Mouse (Mus musculus): ENCODE results near the gene Mettl6. TPM values are rescaled to one million over a fixed set of nuclear protein-coding genes. Genes with fewer than 3 reads are reported as not detected.

Mettl6 gene
- total RNA-seq (2021) = 22.0 and 30.2 TPM in 2 replicates
- long read RNA-seq, experiment 1, transcript Mettl6-201 (6 exons, 3,946 nt) = major isoform, 15 of 39 reads
- long read RNA-seq, experiment 1, partial matches to known transcripts = 1 of 39 reads
- long read RNA-seq, experiment 1, other reads (novel, unspliced or antisense) = 19 of 39 reads
- long read RNA-seq, experiment 2, transcript Mettl6-201 (6 exons, 3,946 nt) = major isoform, 11 of 24 reads
- long read RNA-seq, experiment 2, partial matches to known transcripts = 6 of 24 reads
- long read RNA-seq, experiment 2, other reads (novel, unspliced or antisense) = 6 of 24 reads

GRCm38 (mm10) chr14:31494975-31495455 lies at the start of gene Mettl6:
TSS of gene Mettl6 (minus strand) at chr14:31495040.
- peak; percentile 96 for DNase-seq

GRCm38 (mm10) chr14:31543885-31544442 lies 49.1 kb upstream of the Mettl6 start:
- no peak for DNase-seq

- no peak for DNase-seq
Measured at GRCm38 (mm10) chr14:31537298-31537697, 42.5 kb upstream of the Mettl6 start.

- DNase-seq = no peak
Measured at GRCm38 (mm10) chr14:31532656-31533055, 37.8 kb upstream of the Mettl6 start.

- peak; percentile 67 for DNase-seq
Measured at GRCm38 (mm10) chr14:31531506-31532148, 36.8 kb upstream of the Mettl6 start.

- no peak for DNase-seq
Measured at GRCm38 (mm10) chr14:31530847-31531246, 36.0 kb upstream of the Mettl6 start.

GRCm38 (mm10) chr14:31525040-31525810 lies 30.4 kb upstream of the Mettl6 start:
- DNase-seq = no peak

- peak; percentile 39 for DNase-seq
Measured at GRCm38 (mm10) chr14:31521318-31521717, 26.5 kb upstream of the Mettl6 start.

GRCm38 (mm10) chr14:31519165-31519564 lies 24.3 kb upstream of the Mettl6 start:
- peak; percentile 36 for DNase-seq

GRCm38 (mm10) chr14:31515895-31516294 lies 21.1 kb upstream of the Mettl6 start:
- no peak for DNase-seq

- DNase-seq = no peak
Measured at GRCm38 (mm10) chr14:31510322-31510721, 15.5 kb upstream of the Mettl6 start.

GRCm38 (mm10) chr14:31509911-31510310 lies 15.1 kb upstream of the Mettl6 start:
- DNase-seq = peak; percentile 76

- no peak for DNase-seq
Measured at GRCm38 (mm10) chr14:31506456-31506855, 11.6 kb upstream of the Mettl6 start.

- no peak for DNase-seq
Measured at GRCm38 (mm10) chr14:31503406-31503805, 8.6 kb upstream of the Mettl6 start.

- no peak for DNase-seq
Measured at GRCm38 (mm10) chr14:31499526-31499925, 4.7 kb upstream of the Mettl6 start.

- DNase-seq = peak; percentile 69
Measured at GRCm38 (mm10) chr14:31496241-31496646, 1.4 kb upstream of the Mettl6 start.

- DNase-seq = no peak
Measured at GRCm38 (mm10) chr14:31495538-31495937, 698 bp upstream of the Mettl6 start.

- peak; percentile 78 for DNase-seq
Measured at GRCm38 (mm10) chr14:31494349-31494974, 378 bp downstream of the Mettl6 start, which contains the start of gene Eaf1. TSS of gene Eaf1 (plus strand) at chr14:31494399.

GRCm38 (mm10) chr14:31493901-31494300 lies 939 bp downstream of the Mettl6 start:
- DNase-seq = no peak

GRCm38 (mm10) chr14:31488055-31488454 lies 6.8 kb downstream of the Mettl6 start:
- DNase-seq = no peak

- peak; percentile 40 for DNase-seq
Measured at GRCm38 (mm10) chr14:31486465-31486864, 8.4 kb downstream of the Mettl6 start.

- no peak for DNase-seq
Measured at GRCm38 (mm10) chr14:31482417-31482816, 12.4 kb downstream of the Mettl6 start.
